Mouse (Mus musculus): Measurements from ENCODE around the gene Olfr1359. TPM values are rescaled to one million over a fixed set of nuclear protein-coding genes. Genes with fewer than 3 reads are reported as not detected.
"Not testable (repeated sequence)": the region's sequence is repeated elsewhere in the genome, so short reads cannot be mapped to it uniquely, and the experiment has no call there.

The Olfr1359 gene
- polyA plus RNA-seq, 1 experiment from 2014 or later, result not detected

- peak within 1 kb of the TSS; percentile 96 for H3K27ac ChIP-seq
- H3K27me3 ChIP-seq, result not testable (repeated sequence)
- WGBS, result under 1% methylated on average over 26 of the region's 50 CpGs
These were observed 55.8 kb downstream of the Olfr1359 start, which contains the start of the genes Hist1h2ak and Hist1h2bn for GRCm38 (mm10) chr13:21753524-21754285. Hist1h2ak (minus strand) TSS chr13:21753827. Hist1h2bn (plus strand) TSS chr13:21754123.

GRCm38 (mm10) chr13:21754294-21755001 lies 56.5 kb downstream of the Olfr1359 start:
- not testable (repeated sequence) for ATAC-seq (ENCODE audit: insufficient number of reproducible peaks, insufficient read depth, low FRiP score, low TSS enrichment)

More at GRCm38 (mm10) chr13:21753524-21754285, 55.8 kb downstream of the Olfr1359 start, which contains the start of the genes Hist1h2ak and Hist1h2bn:
- Histone ChIP-seq H3K4me1 (peaks cover 16% of the 10 kb centered on the region), H3K9ac (peak within 1 kb of the TSS; percentile 66), H3K4me2 (replicated peaks) (peak within 1 kb of the TSS; percentile 69), H3K4me3 (peak within 1 kb of the TSS; percentile 46)
- not testable (repeated sequence) for H3K9me3 ChIP-seq, H3K36me3 ChIP-seq
- peak; percentile 96 for ATAC-seq (ENCODE audit: insufficient number of reproducible peaks, insufficient read depth, low FRiP score, low TSS enrichment)

GRCm38 (mm10) chr13:21755707-21756106 lies 57.8 kb downstream of the Olfr1359 start:
- no peak for ATAC-seq (ENCODE audit: insufficient number of reproducible peaks, insufficient read depth, low FRiP score, low TSS enrichment)
- WGBS, result 56% methylated on average over 1 of the region's 1 CpGs
- Histone ChIP-seq H3K36me3 (no peaks in the 10 kb centered on the region), H3K4me3 (no peak overlapping the region), H3K9me3 (no peaks in the 10 kb centered on the region), H3K27me3 (no peaks in the 10 kb centered on the region), H3K4me2 (replicated peaks) (peak overlapping the region; percentile 37), H3K9ac (no peak overlapping the region), H3K27ac (no peak overlapping the region), H3K4me1 (peaks cover 14% of the 10 kb centered on the region)

More at GRCm38 (mm10) chr13:21754294-21755001, 56.5 kb downstream of the Olfr1359 start:
- not testable (repeated sequence) for H3K36me3 ChIP-seq, H3K9me3 ChIP-seq, H3K27me3 ChIP-seq
- Histone ChIP-seq H3K9ac (peak overlapping the region; percentile 66), H3K27ac (peak overlapping the region; percentile 92), H3K4me3 (peak overlapping the region; percentile 46), H3K4me2 (replicated peaks) (peak overlapping the region; percentile 69), H3K4me1 (peaks cover 14% of the 10 kb centered on the region)
- WGBS, result under 1% methylated on average over 21 of the region's 26 CpGs

Small RNAs within 50 kb of the gene (microRNA-seq; reads per million reads assigned to microRNA genes)
- not detected for gene Gm44357
- gene Gm44367, result not detected
- gene Gm44454, result not detected

Other genes starting within 250 kb of the Olfr1359 start
- 30.5 and 34.4 TPM in 2 replicates for gene Zscan26, start 244.4 kb upstream of the Olfr1359 start, polyA plus RNA-seq (2016; fragmentation: Nextera tagmentation; extraction: Ambion mirVana)
- 2.6 and 3.1 TPM in 2 replicates for gene Nkapl, start 229.6 kb upstream of the Olfr1359 start, polyA plus RNA-seq (2016; fragmentation: Nextera tagmentation; extraction: Ambion mirVana)
- gene Zkscan4, start 219.2 kb upstream of the Olfr1359 start, polyA plus RNA-seq (2016; fragmentation: Nextera tagmentation; extraction: Ambion mirVana), result 3.6 and 4.4 TPM in 2 replicates
- not detected in 2 replicates for gene Gm10065, start 218.7 kb upstream of the Olfr1359 start, polyA plus RNA-seq (2016; fragmentation: Nextera tagmentation; extraction: Ambion mirVana)
- gene AK157302, start 202.9 kb upstream of the Olfr1359 start, polyA plus RNA-seq (2016; fragmentation: Nextera tagmentation; extraction: Ambion mirVana), result 0.37 TPM in 1 of 2 replicates, not detected in the other
- gene Gm11273, start 196.7 kb upstream of the Olfr1359 start, polyA plus RNA-seq (2016; fragmentation: Nextera tagmentation; extraction: Ambion mirVana), result 2.3 and 2.9 TPM in 2 replicates
- gene Zkscan8, start 167.0 kb upstream of the Olfr1359 start, polyA plus RNA-seq (2016; fragmentation: Nextera tagmentation; extraction: Ambion mirVana), result 8.2 and 9.4 TPM in 2 replicates
- gene Olfr1366, start 155.3 kb upstream of the Olfr1359 start, polyA plus RNA-seq (2016; fragmentation: Nextera tagmentation; extraction: Ambion mirVana), result 0.19 and 0.40 TPM in 2 replicates
- gene Olfr1535, start 138.2 kb upstream of the Olfr1359 start, polyA plus RNA-seq (2016; fragmentation: Nextera tagmentation; extraction: Ambion mirVana), result 0.08 TPM in 1 of 2 replicates, not detected in the other
- gene Olfr1364, start 116.4 kb upstream of the Olfr1359 start, polyA plus RNA-seq (2016; fragmentation: Nextera tagmentation; extraction: Ambion mirVana), result not detected in 2 replicates
- not detected in 2 replicates for gene Olfr1362, start 84.1 kb upstream of the Olfr1359 start, polyA plus RNA-seq (2016; fragmentation: Nextera tagmentation; extraction: Ambion mirVana)
- not detected in 2 replicates for gene Olfr11, start 55.6 kb upstream of the Olfr1359 start, polyA plus RNA-seq (2016; fragmentation: Nextera tagmentation; extraction: Ambion mirVana)
- not detected in 2 replicates for gene Olfr1361, start 34.7 kb upstream of the Olfr1359 start, polyA plus RNA-seq (2016; fragmentation: Nextera tagmentation; extraction: Ambion mirVana)
- not detected in 2 replicates for gene Olfr1360, start 20.7 kb upstream of the Olfr1359 start, polyA plus RNA-seq (2016; fragmentation: Nextera tagmentation; extraction: Ambion mirVana)
- gene Hist1h2bl, start 18.0 kb downstream of the Olfr1359 start, polyA plus RNA-seq (2016; fragmentation: Nextera tagmentation; extraction: Ambion mirVana), result 3.1 and 3.6 TPM in 2 replicates
- 41.3 and 50.1 TPM in 2 replicates for gene Hist1h2ai, start 18.3 kb downstream of the Olfr1359 start, polyA plus RNA-seq (2016; fragmentation: Nextera tagmentation; extraction: Ambion mirVana)
- gene Hist1h3h, start 19.5 kb downstream of the Olfr1359 start, polyA plus RNA-seq (2016; fragmentation: Nextera tagmentation; extraction: Ambion mirVana), result 17.9 and 30.8 TPM in 2 replicates
- gene Hist1h2bm, start 23.9 kb downstream of the Olfr1359 start, polyA plus RNA-seq (2016; fragmentation: Nextera tagmentation; extraction: Ambion mirVana), result 8.3 and 8.9 TPM in 2 replicates
- gene Hist1h4j, start 37.0 kb downstream of the Olfr1359 start, polyA plus RNA-seq (2016; fragmentation: Nextera tagmentation; extraction: Ambion mirVana), result 1.6 and 1.9 TPM in 2 replicates
- gene Hist1h4k, start 52.4 kb downstream of the Olfr1359 start, polyA plus RNA-seq (2016; fragmentation: Nextera tagmentation; extraction: Ambion mirVana), result 4.7 and 8.9 TPM in 2 replicates
- gene Hist1h2ak, start 55.7 kb downstream of the Olfr1359 start, polyA plus RNA-seq (2016; fragmentation: Nextera tagmentation; extraction: Ambion mirVana), result 37.1 and 46.3 TPM in 2 replicates
- 4.1 and 4.3 TPM in 2 replicates for gene Hist1h2bn, start 56.0 kb downstream of the Olfr1359 start, polyA plus RNA-seq (2016; fragmentation: Nextera tagmentation; extraction: Ambion mirVana)
- 35.1 and 35.4 TPM in 2 replicates for gene Hist1h1b, start 82.5 kb downstream of the Olfr1359 start, polyA plus RNA-seq (2016; fragmentation: Nextera tagmentation; extraction: Ambion mirVana)
- gene Hist1h3i, start 85.3 kb downstream of the Olfr1359 start, polyA plus RNA-seq (2016; fragmentation: Nextera tagmentation; extraction: Ambion mirVana), result 144 and 172 TPM in 2 replicates
- gene Hist1h2an, start 89.1 kb downstream of the Olfr1359 start, polyA plus RNA-seq (2016; fragmentation: Nextera tagmentation; extraction: Ambion mirVana), result 13.0 and 18.3 TPM in 2 replicates
- gene Hist1h2bp, start 89.3 kb downstream of the Olfr1359 start, polyA plus RNA-seq (2016; fragmentation: Nextera tagmentation; extraction: Ambion mirVana), result 1.5 and 1.8 TPM in 2 replicates
- 35.6 and 40.3 TPM in 2 replicates for gene Hist1h2bq, start 112.1 kb downstream of the Olfr1359 start, polyA plus RNA-seq (2016; fragmentation: Nextera tagmentation; extraction: Ambion mirVana)
- gene Hist1h2ao, start 112.4 kb downstream of the Olfr1359 start, polyA plus RNA-seq (2016; fragmentation: Nextera tagmentation; extraction: Ambion mirVana), result not detected in 2 replicates
- gene Hist1h4m, start 113.6 kb downstream of the Olfr1359 start, polyA plus RNA-seq (2016; fragmentation: Nextera tagmentation; extraction: Ambion mirVana), result not detected in 2 replicates
- gene Hist1h4n, start 134.1 kb downstream of the Olfr1359 start, polyA plus RNA-seq (2016; fragmentation: Nextera tagmentation; extraction: Ambion mirVana), result 18.0 and 19.5 TPM in 2 replicates
- gene Hist1h2ap, start 135.4 kb downstream of the Olfr1359 start, polyA plus RNA-seq (2016; fragmentation: Nextera tagmentation; extraction: Ambion mirVana), result 4,825 and 4,891 TPM in 2 replicates
- gene Hist1h2br, start 135.6 kb downstream of the Olfr1359 start, polyA plus RNA-seq (2016; fragmentation: Nextera tagmentation; extraction: Ambion mirVana), result 34.0 and 43.6 TPM in 2 replicates
- gene Zfp184, start 247.0 kb downstream of the Olfr1359 start, polyA plus RNA-seq (2016; fragmentation: Nextera tagmentation; extraction: Ambion mirVana), result 21.7 and 23.6 TPM in 2 replicates

Data from embryonic facial prominence, embryonic 12.5 days (tissue).